Mouse (Mus musculus) natural killer cell, adult 2 months (primary cell): ENCODE data around the gene Fahd2a.

Experiments used
- DNase-seq, 2 experiments: peaks; one replicate each; pipeline ENCODE4 v3.0.0; 2022; ENCODE audit warnings: low spot score in 2 of 2

Fahd2a gene

DNA sequence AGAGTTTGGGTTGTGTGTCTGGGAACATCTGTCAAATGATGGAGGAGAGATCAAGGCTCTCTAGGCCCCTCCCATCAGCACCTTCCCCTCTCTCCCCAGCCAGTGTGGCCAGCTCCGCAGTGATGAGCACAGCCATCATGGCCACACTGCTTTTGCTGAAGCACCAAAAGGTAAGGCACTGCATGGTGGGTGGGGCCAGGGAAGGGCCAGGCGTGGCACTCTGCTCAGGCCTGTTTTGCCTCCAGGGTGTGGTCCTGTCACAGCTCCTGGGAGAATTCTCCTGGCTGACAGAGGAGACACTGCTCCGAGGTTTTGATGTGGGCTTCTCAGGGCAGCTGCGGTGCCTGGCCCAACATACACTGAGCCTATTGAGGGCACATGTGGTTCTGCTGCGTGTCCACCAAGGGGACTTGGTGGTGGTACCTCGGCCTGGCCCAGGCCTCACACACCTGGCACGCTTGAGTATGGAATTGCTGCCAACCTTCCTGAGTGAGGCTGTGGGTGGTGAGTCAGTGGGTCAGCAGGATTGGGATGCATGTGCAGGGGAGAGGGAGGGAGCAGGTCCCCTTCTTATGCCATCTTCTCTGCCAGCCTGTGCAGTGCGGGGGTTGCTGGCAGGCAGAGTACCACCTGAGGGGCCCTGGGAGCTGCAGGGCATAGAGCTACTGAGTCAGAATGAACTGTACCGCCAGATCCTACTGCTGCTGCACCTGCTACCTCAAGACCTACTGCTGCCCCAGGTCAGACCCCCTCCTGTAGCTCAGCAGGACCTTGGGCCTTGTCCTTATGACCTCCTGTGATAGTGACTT is 10.7 kb downstream of the Fahd2a start:
- DNase-seq, result no peak

DNA sequence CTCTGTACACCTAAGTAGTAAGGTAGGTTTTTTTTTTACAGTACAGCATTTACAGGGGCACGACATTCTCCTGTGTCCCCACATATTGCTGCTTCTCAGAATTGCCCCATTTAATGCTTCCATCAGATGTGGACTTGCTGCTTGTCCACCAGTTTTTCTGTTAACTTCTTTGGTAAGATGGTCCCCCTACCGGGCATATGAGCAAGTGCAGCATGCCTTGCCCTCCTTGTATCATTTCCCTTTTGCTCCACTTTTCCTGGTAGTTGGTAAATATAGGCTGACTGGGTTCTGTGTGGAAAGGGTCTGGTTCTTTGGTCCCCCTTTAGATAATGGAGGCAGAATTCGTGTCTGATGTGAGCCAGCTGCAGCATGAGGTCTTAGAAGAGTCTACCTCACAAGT is 14.1 kb downstream of the Fahd2a start:
- peak in 1 of 2 experiments; percentile 14 for DNase-seq

DNA sequence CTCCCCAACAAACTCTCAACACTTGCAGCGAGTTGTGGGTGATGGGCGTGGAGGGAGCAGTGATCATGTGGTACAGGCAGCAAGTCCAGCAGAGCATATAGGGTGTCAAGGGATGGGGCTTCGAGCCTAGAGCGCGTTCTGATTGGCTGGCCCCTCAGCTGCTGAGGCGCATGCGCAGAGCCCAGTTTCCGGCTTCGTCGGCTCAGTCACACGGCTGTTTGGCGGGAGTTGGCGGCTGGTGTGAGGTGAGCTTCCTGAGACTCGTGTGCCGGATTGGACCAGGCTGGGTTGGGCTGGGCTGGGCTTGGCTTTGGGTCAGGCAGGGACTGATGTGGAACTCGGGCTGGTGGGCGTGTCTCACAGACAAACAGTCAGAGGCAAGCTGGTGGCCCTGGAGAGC is 19.4 kb downstream of the Fahd2a start, which contains the start of gene Gpat2:
Gene Gpat2, plus strand, starts transcription at position 223 of the 400 bp plus-strand sequence.
- no peak for DNase-seq

DNA sequence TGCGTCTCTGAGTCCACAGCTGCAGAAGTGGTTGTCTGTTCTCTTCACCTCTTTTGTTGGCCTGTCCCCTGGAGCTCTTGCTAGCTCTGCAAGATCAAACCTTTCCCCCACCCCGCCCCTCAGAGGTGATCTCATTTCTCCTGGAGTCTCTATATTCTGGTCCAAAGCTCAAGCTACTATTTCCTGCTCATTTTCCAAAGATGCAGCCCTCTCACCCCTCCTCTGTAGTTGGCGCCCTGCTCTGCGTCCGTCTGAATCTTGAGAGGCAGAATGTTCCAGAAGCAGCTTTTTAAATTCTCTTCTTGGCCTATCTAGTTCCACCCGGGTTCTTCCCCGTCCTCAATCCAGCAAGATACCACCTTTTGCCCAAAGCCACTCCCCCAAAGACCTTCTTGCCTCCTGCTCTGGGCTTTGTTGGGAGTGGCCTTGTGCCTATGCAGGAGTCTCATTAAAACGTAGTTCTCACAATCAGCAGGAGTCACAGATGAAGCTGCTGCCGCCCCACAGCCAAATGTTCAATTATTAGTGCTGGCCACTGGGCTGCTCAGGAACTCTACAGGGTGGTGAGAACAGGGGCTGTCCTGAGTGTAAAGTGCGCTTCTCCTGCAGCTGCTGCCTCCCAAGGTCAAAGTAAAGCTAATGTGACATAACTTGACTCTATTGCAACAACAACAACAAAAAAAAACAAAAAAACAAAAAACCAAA is 25.9 kb downstream of the Fahd2a start:
- no peak for DNase-seq

DNA sequence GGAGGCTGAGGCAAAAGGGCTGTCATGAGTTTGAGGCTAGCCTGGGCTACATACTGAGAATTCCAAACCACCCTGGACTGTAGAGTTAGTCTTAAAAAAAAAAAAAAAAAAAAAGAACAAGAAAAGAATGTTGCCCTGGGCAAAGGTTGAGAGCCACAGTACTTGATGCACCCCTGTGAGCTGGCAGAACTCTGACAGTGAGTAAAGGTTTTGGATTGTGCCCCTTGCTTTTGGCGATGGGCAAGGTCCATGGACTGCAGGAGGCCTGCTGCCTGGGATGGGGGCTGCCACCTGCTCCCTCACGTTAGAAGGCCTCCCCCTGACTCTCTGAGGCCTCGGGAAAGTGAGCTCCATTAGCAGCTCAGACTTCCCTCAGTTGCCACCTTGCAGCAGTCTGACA is 27.7 kb downstream of the Fahd2a start:
- no peak for DNase-seq

DNA sequence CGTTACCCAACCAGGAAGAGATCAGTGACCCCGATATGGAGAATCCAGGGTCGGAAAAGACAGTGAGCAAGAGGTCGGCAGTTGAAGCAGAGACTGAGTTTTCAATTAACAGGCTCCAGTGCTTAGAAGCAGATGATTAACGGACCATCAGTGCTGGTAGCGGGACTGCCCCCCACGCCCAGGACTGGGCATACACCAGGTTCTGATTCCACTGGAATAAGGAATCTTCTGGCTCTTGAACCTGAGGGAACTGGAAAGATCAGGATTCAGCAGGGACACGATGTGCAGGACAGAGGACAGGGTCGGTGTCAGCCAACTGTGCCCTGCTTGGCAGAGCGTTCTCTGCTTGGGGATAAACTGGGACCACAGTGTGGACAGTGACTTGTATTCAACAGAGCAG is 28.6 kb downstream of the Fahd2a start:
- DNase-seq, result no peak

DNA sequence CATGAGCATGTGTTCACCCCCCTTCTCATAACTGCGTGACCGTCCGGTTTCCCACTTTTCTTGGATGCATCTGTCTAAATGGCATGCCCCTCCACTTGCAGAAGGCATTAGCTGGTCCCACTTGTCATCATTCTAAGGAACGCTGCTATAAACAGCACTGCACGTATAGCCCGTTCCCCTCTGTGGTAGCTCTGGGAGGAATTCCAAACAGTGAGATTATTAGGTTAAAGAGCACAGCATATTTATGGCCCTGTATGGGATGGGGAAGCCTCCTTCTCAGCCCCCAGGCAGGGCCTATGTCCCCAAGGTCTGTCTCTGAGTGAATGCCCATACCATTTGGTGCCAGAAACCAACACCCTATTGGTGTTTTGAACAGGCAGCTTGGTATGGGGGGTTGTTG is 33.2 kb downstream of the Fahd2a start:
- DNase-seq, result no peak

DNA sequence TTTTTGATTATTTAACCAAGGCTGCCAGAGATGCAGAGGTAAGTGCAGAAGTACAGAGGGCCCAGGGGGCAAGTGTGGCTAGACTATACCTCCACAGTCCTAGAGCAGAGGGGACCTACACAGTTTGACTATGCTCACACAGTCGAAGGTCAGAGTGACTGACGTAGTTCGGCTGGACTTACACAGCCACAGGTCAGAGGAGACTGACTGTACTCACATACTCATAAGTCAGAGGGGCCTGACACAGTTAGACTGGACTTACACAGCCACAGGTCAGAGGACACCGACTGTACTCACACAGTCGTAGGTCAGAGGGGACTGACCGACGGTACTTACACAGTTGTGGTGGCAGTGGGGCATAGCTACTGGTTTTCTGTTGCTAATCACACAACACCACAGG is 45.6 kb downstream of the Fahd2a start:
- DNase-seq, result no peak

DNA sequence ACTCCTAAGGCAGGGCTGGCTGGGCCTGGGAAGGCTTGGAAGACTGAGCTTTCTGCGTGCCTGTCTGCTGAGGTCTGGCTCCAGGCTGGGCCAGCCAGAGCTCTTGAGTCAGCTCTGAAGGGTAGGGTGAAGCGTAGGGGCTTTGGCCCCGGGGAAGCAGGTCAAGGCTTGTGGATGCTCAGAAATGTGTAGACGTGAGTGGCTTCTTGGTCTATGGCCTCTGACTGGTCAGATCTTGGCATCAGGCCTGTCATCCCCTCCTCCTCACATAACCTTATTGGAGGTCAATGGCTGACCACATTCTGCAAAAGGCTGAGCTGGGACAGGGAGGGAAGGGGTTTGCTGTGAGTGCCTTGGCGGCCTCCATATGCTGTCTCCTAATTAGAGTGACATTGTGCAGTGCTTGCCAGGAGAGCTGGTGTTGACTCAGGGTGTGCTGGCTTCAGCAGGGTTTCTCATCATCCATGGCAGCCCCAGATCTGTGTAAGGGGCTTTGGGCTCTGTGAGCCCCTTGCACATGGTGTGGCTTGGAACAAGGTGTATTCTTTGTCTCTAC is 49.7 kb downstream of the Fahd2a start:
- no peak for DNase-seq

DNA sequence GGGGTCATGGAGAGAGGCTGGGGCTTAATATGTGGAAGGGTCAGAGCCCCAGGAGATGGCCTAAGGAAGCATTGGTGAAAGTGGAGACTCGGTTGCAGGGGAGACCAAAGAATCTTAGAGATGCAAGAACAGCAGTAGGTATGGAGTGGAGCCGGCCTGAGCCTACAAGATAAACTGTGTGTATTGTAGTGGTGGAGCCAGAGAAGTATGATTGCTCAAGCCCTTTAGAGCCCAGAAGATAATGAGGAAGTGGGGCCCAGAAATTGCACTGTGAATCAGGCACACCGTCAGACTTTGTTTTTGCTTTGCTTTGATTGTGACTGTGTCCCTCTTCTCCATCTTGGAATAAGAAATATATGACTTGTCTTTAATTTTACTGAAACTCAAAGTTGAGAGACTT is 53.0 kb downstream of the Fahd2a start:
- DNase-seq, result no peak

DNA sequence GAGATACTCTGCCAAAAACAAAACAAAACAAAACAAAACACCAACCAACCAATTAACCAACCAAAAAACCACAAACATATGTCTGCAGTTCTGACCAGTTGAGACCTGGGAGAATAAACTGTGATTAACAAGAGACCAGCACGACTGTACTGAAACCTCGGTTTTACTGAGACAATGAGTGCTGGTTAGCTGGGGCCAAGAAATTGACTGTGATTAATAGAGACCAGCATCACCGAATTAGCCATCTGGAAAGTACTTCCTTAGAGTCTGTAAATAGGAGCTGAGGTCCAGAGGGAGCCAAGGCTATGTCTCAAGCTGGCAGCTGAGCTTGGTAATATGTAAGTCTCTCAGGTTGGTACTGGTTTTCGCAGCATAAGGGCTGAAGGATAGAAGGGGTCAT is 53.5 kb downstream of the Fahd2a start:
- DNase-seq, result no peak

DNA sequence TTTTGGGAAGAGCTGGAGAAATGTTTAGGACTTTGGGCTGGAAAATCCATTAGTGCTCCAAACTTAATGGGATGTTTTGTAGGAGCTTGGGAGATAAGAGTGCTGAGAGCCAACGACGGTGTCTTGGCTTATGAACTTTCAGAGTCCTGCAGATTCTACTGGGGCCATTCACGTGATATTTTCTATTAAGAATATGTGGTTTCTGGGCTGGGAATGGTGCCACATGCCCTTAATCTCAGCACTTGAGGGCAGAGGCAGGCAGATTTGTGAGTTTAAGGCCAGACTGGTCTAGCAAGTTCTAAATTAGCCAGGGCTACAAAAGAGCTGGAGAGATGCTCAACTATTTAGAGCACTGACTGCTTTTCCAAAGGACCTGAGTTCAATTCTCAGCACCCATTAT is 54.0 kb downstream of the Fahd2a start:
- no peak for DNase-seq

DNA sequence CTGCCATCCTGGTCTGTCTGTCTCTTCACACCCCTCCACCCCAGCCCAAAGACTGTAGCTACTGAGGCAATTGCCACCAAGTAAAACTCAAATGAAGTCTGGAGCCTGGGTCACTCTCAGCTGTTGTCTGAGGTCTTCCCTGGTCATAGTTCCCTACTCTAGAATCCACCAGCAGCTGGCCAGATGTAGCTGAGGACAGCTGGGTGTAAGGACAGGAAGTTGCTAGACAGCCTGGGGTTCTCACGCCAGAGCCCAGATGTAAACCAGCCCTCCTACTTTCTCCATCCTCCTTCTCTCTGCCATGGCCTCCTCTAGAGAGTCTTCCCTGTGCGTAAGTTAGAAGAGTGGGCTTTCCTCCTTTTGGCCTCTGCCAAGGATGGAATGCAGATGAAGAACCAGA is 56.8 kb downstream of the Fahd2a start:
- no peak for DNase-seq
